Mouse (Mus musculus): ENCODE measurements around the gene Slc2a1.

DNA sequence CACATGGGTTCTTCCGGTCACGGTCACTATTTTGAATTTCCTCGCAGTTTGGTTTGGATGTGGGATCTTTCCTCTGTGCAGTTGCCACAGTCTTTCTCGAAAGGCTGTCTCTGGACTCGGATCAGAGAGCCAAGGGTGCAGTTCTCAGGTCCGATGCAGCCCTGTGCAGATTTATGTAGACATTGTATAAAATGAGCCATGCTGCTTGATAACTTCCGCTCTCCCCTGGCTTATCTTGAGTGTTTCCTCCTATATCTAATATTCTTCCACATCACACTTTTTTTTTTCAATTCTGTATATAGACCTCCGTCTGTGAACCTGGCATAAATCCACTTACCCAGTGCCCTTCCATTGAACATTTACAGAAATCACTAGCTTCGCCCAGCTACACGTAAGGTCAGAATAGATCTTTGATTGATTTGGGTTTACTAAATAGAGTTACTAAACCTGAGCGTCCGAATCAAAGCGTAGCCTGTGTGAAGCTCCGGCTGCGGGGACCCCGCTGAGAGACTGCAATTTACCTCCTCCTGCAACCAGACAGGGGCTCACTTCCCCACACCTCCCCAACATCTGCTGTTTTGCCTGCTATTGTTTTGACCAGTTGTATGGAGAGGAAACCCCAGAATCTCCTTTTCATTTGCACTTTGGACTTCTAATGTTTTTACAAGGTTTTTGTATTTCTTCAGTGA is 37.4 kb upstream of the Slc2a1 start:
- TF ChIP-seq CTCF (conservative IDR thresholded peaks at IDR 0.05; ENCODE audit: low read length), result no peak
- TF ChIP-seq POU5F1 (IDR thresholded peaks at IDR 0.05; ENCODE audit: borderline replicate concordance, low read length), result no peak
- no peak; the same call in 1 of the 2 replicates for TF ChIP-seq NANOG (IDR thresholded peaks at IDR 0.05; ENCODE audit: borderline replicate concordance, low read length)
